Mouse (Mus musculus) midbrain, postnatal 0 days (tissue): ENCODE data around the gene Trim37. TPM values are rescaled to one million over a fixed set of nuclear protein-coding genes. Genes with fewer than 3 reads are reported as not detected.
"Not testable (repeated sequence)": the region's sequence is repeated elsewhere in the genome, so short reads cannot be mapped to it uniquely, and the experiment has no call there.

ENCODE experiments used
- ATAC-seq: fragments of 200-750 bp; cut with Nextera tagmentation; 2 replicates; pipeline ENCODE4 v1.8.0; 2017; ENCODE audit warnings: moderate number of reproducible peaks, mild to moderate bottlenecking, moderate TSS enrichment, moderate library complexity; ENCODE audit not compliant: low FRiP score
- DNase-seq: peaks from one replicate; pipeline ENCODE4 v3.0.0-alpha.2; 2015; ENCODE audit warnings: low spot score
- H3K27ac ChIP-seq: fragments of 300-500 bp; sonication (generic); 2 replicates; pipeline ENCODE4 v1.5.1; 2014; ENCODE audit warnings: low read depth, mild to moderate bottlenecking, low read length, mixed read lengths
- H3K27me3 ChIP-seq: fragments of 300-500 bp; sonication (generic); 2 replicates; pipeline ENCODE4 v1.6.1; 2014; ENCODE audit warnings: low read length, control low read depth, mixed read lengths; ENCODE audit not compliant: insufficient read depth
- H3K36me3 ChIP-seq: fragments of 300-500 bp; sonication (generic); 2 replicates; pipeline ENCODE4 v1.6.1; 2014; ENCODE audit warnings: low read length, control low read depth, mixed read lengths; ENCODE audit not compliant: insufficient read depth
- H3K4me1 ChIP-seq: fragments of 300-500 bp; sonication (generic); 2 replicates; pipeline ENCODE4 v1.6.1; 2014; ENCODE audit warnings: mild to moderate bottlenecking, control low read depth, antibody characterized with exemption, low read length, mixed read lengths; ENCODE audit not compliant: insufficient read depth
- H3K4me2 ChIP-seq: fragments of 300-500 bp; sonication (generic); 2 replicates; pipeline ENCODE4 v1.6.1; 2014; ENCODE audit warnings: low read depth, mild to moderate bottlenecking, low read length, mixed read lengths; ENCODE audit not compliant: poor library complexity, severe bottlenecking
- H3K4me3 ChIP-seq: fragments of 300-500 bp; sonication (generic); 2 replicates; pipeline ENCODE4 v1.5.1; 2014; ENCODE audit warnings: low read depth, mild to moderate bottlenecking, low read length, moderate library complexity
- H3K9ac ChIP-seq: fragments of 300-500 bp; sonication (generic); replicated peaks from 2 replicates; pipeline ENCODE4 v1.6.1; 2014; ENCODE audit warnings: mild to moderate bottlenecking, low read length, moderate library complexity, mixed read lengths; ENCODE audit not compliant: poor library complexity, severe bottlenecking
- H3K9me3 ChIP-seq: fragments of 300-500 bp; sonication (generic); 2 replicates; pipeline ENCODE4 v1.6.1; 2016; ENCODE audit warnings: low read length, control low read depth
- CTCF ChIP-seq: IDR thresholded peaks from 2 replicates; pipeline ENCODE4 v1.5.1; 2016; ENCODE audit warnings: antibody characterized with exemption, mild to moderate bottlenecking
- WGBS: fragments of 180-500 bp; shearing (Covaris S2); extraction: QIAGEN DNeasy Blood & Tissue Kit; methylation state at CpG from one replicate; pipeline ENCODE4 v1.1.7; 2014; 5-methylcytosine and 5-hydroxymethylcytosine counted together
- microRNA counts: library from miRNA; unstranded; fragments of <30 nt; microRNA quantifications from one replicate; lab custom pipeline; 2015
- microRNA-seq: library from miRNA; unstranded; fragments of <30 nt; microRNA quantifications from one replicate; pipeline ENCODE4, GENCODE M21; 2016; ENCODE audit warnings: borderline number of aligned reads
- polyA plus RNA-seq: library from polyadenylated mRNA; unstranded; fragments of >200 nt; fragmentation: Nextera tagmentation; extraction: Ambion mirVana; gene quantifications from 2 replicates; pipeline ENCODE4 v1.2.1, GENCODE M21; 2015
- total RNA-seq: library from RNA; depleted of rRNA; stranded (reverse); fragments of >200 nt; gene quantifications from 2 replicates; pipeline ENCODE4 v1.2.3, GENCODE M21; 2014; rRNA removed

Trim37 gene
- total and polyA plus RNA-seq, 2 experiments from 2014 or later: 72.6 to 125 TPM

- 68% methylated on average over 5 of the region's 5 CpGs for WGBS
- DNase-seq (no peak), ATAC-seq (no peak)
- H3K27ac ChIP-seq: no peak overlapping the region
- no peak overlapping the region for H3K9ac ChIP-seq
- no peaks in the 10 kb centered on the region for H3K27me3 ChIP-seq
- no peak for TF ChIP-seq CTCF
- H3K4me1 ChIP-seq: no peaks in the 10 kb centered on the region
- H3K9me3 ChIP-seq: no peaks in the 10 kb centered on the region
- no peak overlapping the region for H3K4me2 ChIP-seq
- H3K4me3 ChIP-seq: no peak overlapping the region
- no peaks in the 10 kb centered on the region for H3K36me3 ChIP-seq
Measured at GRCm38 (mm10) chr11:87254149-87254548, 127.3 kb downstream of the Trim37 start.

- Histone ChIP-seq H3K9me3 (no peaks in the 10 kb centered on the region), H3K4me2 (no peak overlapping the region), H3K27ac (no peak overlapping the region), H3K4me3 (no peak overlapping the region), H3K9ac (no peak overlapping the region), H3K27me3 (no peaks in the 10 kb centered on the region), H3K36me3 (no peaks in the 10 kb centered on the region), H3K4me1 (no peaks in the 10 kb centered on the region)
- ATAC-seq (no peak), DNase-seq (no peak)
- no peak for TF ChIP-seq CTCF
- 94% methylated on average over 5 of the region's 5 CpGs for WGBS
Measured at GRCm38 (mm10) chr11:87257282-87257681, 130.4 kb downstream of the Trim37 start.

GRCm38 (mm10) chr11:87259792-87260191, 132.9 kb downstream of the Trim37 start:
- Histone ChIP-seq H3K36me3 (no peaks in the 10 kb centered on the region), H3K9me3 (no peaks in the 10 kb centered on the region), H3K4me3 (no peak overlapping the region), H3K4me2 (no peak overlapping the region), H3K27me3 (no peaks in the 10 kb centered on the region), H3K9ac (no peak overlapping the region), H3K4me1 (no peaks in the 10 kb centered on the region), H3K27ac (no peak overlapping the region)
- WGBS: 94% methylated on average over 10 of the region's 10 CpGs
- DNase-seq (no peak), ATAC-seq (no peak)
- TF ChIP-seq CTCF: no peak

- H3K4me3 ChIP-seq, H3K4me2 ChIP-seq, H3K9ac ChIP-seq, H3K27me3 ChIP-seq, H3K36me3 ChIP-seq, H3K27ac ChIP-seq, H3K4me1 ChIP-seq, DNase-seq, ATAC-seq, H3K9me3 ChIP-seq: not testable (repeated sequence)
- 82% methylated on average over 4 of the region's 4 CpGs for WGBS
- TF ChIP-seq CTCF: peak; percentile 44
Measured at GRCm38 (mm10) chr11:87261705-87262104, 134.8 kb downstream of the Trim37 start.

GRCm38 (mm10) chr11:87263946-87264345, 137.1 kb downstream of the Trim37 start:
- Histone ChIP-seq H3K27ac (no peak overlapping the region), H3K9ac (no peak overlapping the region), H3K27me3 (no peaks in the 10 kb centered on the region), H3K4me1 (no peaks in the 10 kb centered on the region), H3K4me3 (no peak overlapping the region), H3K36me3 (no peaks in the 10 kb centered on the region), H3K9me3 (no peaks in the 10 kb centered on the region), H3K4me2 (no peak overlapping the region)
- 20% methylated on average over 7 of the region's 7 CpGs for WGBS
- ATAC-seq (no peak), DNase-seq (no peak)
- TF ChIP-seq CTCF: no peak

GRCm38 (mm10) chr11:87266246-87266645, 139.4 kb downstream of the Trim37 start:
- ATAC-seq (no peak), DNase-seq (no peak)
- no peaks in the 10 kb centered on the region for H3K36me3 ChIP-seq
- no peak overlapping the region for H3K4me3 ChIP-seq
- no peaks in the 10 kb centered on the region for H3K4me1 ChIP-seq
- H3K9me3 ChIP-seq: no peaks in the 10 kb centered on the region
- H3K4me2 ChIP-seq: no peak overlapping the region
- H3K27me3 ChIP-seq: no peaks in the 10 kb centered on the region
- no peak for TF ChIP-seq CTCF
- no peak overlapping the region for H3K27ac ChIP-seq
- H3K9ac ChIP-seq: no peak overlapping the region
- 74% methylated on average over 4 of the region's 4 CpGs for WGBS

GRCm38 (mm10) chr11:87268803-87269202, 141.9 kb downstream of the Trim37 start:
- Histone ChIP-seq H3K27me3 (no peaks in the 10 kb centered on the region), H3K4me2 (no peak overlapping the region), H3K4me1 (no peaks in the 10 kb centered on the region), H3K27ac (no peak overlapping the region), H3K4me3 (no peak overlapping the region), H3K9ac (no peak overlapping the region), H3K9me3 (no peaks in the 10 kb centered on the region), H3K36me3 (no peaks in the 10 kb centered on the region)
- peak; percentile 37; the same call in 1 of the 2 replicates for TF ChIP-seq CTCF
- ATAC-seq (no peak), DNase-seq (no peak)
- 91% methylated on average over 2 of the region's 2 CpGs for WGBS

MicroRNA genes within 50 kb of the gene (microRNA counts, 519-probe panel; counts per million panel counts)
- microRNA mmu-miR-301a (lab: Ali Mortazavi, UCI): 5,509 counts per million, percentile 94 among the panel's probes with 10 or more counts

Small RNA genes within 50 kb of the gene (microRNA-seq; reads per million reads assigned to microRNA genes)
- 2,994 reads per million, percentile 83 among the genes with 10 or more reads in this experiment for gene Mir301

Other genes with a start within 250 kb of the Trim37 start
- gene Ypel2, start 133.4 kb upstream of the Trim37 start, total RNA-seq: 5.8 and 6.1 TPM in 2 replicates
- gene Ypel2, start 133.4 kb upstream of the Trim37 start, polyA plus RNA-seq: 4.2 and 4.3 TPM in 2 replicates
- 66.6 and 67.1 TPM in 2 replicates for gene Gdpd1, start 53.0 kb upstream of the Trim37 start, total RNA-seq
- 167 TPM in 2 replicates for gene Gdpd1, start 53.0 kb upstream of the Trim37 start, polyA plus RNA-seq
- gene Smg8, start 40.3 kb upstream of the Trim37 start, total RNA-seq: 24.2 and 26.2 TPM in 2 replicates
- gene Smg8, start 40.3 kb upstream of the Trim37 start, polyA plus RNA-seq: 17.7 and 19.2 TPM in 2 replicates
- 1.2 and 1.5 TPM in 2 replicates for gene Prr11, start 18.4 kb upstream of the Trim37 start, total RNA-seq
- 0.88 and 1.1 TPM in 2 replicates for gene Prr11, start 18.4 kb upstream of the Trim37 start, polyA plus RNA-seq
- gene Ska2, start 17.8 kb upstream of the Trim37 start, total RNA-seq: 29.2 TPM in 2 replicates
- 23.8 and 25.7 TPM in 2 replicates for gene Ska2, start 17.8 kb upstream of the Trim37 start, polyA plus RNA-seq
- 78.4 and 102 TPM in 2 replicates for gene Ppm1e, start 231.9 kb downstream of the Trim37 start, total RNA-seq
- gene Ppm1e, start 231.9 kb downstream of the Trim37 start, polyA plus RNA-seq: 19.2 and 20.8 TPM in 2 replicates